Mouse (Mus musculus): ENCODE measurements around the gene Chd2.

GRCm38 (mm10) chr7:73523608-73524259 is 17.9 kb downstream of the Chd2 start:
- TF ChIP-seq CTCF (IDR thresholded peaks at IDR 0.05; ENCODE audit: extremely low read depth, insufficient read depth, insufficient read length, insufficient replicate concordance): no peak
- TF ChIP-seq POLR2A (IDR thresholded peaks at IDR 0.05; ENCODE audit: low read depth, low read length): no peak
